Mouse (Mus musculus) neural tube, embryonic 13.5 days (tissue): ENCODE measurements around the gene Cct5. TPM values are rescaled to one million over a fixed set of nuclear protein-coding genes. Genes with fewer than 3 reads are reported as not detected.
A peak's percentile ranks its signal among the peaks of the same experiment; 100 is the strongest.

Source experiments
- ATAC-seq: fragments of 200-750 bp; cut with Nextera tagmentation; 2 replicates; pipeline ENCODE4 v1.8.0; 2017; ENCODE audit warnings: low read depth, mild to moderate bottlenecking, moderate TSS enrichment, moderate library complexity
- H3K27ac ChIP-seq: fragments of 300-500 bp; sonication (generic); replicated peaks from 2 replicates; pipeline ENCODE4 v1.5.1; 2015; ENCODE audit warnings: moderate library complexity, mild to moderate bottlenecking, inconsistent platforms
- H3K27me3 ChIP-seq: fragments of 300-500 bp; sonication (generic); 2 replicates; pipeline ENCODE4 v1.6.1; 2015; ENCODE audit warnings: mild to moderate bottlenecking, inconsistent platforms
- H3K36me3 ChIP-seq: fragments of 300-500 bp; sonication (generic); 2 replicates; pipeline ENCODE4 v1.6.1; 2015; ENCODE audit warnings: mild to moderate bottlenecking, inconsistent platforms
- H3K4me1 ChIP-seq: fragments of 300-500 bp; sonication (generic); replicated peaks from 2 replicates; pipeline ENCODE4 v1.6.1; 2015; ENCODE audit warnings: inconsistent platforms
- H3K4me2 ChIP-seq: fragments of 300-500 bp; sonication (generic); 2 replicates; pipeline ENCODE4 v1.6.1; 2015; ENCODE audit warnings: inconsistent platforms, mild to moderate bottlenecking, moderate library complexity
- H3K4me3 ChIP-seq: fragments of 300-500 bp; sonication (generic); 2 replicates; pipeline ENCODE4 v1.5.1; 2015; ENCODE audit warnings: mild to moderate bottlenecking, inconsistent platforms
- H3K9ac ChIP-seq: fragments of 300-500 bp; sonication (generic); 2 replicates; pipeline ENCODE4 v1.6.1; 2015; ENCODE audit warnings: moderate library complexity, mild to moderate bottlenecking, inconsistent platforms
- H3K9me3 ChIP-seq: fragments of 300-500 bp; sonication (generic); 2 replicates; pipeline ENCODE4 v1.6.1; 2016; ENCODE audit warnings: inconsistent platforms
- WGBS: fragments of 180-500 bp; shearing (Covaris S2); methylation state at CpG from one replicate; pipeline ENCODE4 v1.1.7; 2015; 5-methylcytosine and 5-hydroxymethylcytosine counted together
- polyA plus RNA-seq: library from polyadenylated mRNA; unstranded; fragments of >200 nt; fragmentation: Nextera tagmentation; extraction: Ambion mirVana; gene quantifications from 2 replicates; pipeline ENCODE4 v1.2.1, GENCODE M21; 2015

Cct5 gene
- polyA plus RNA-seq: 542 and 545 TPM in 2 replicates

- Histone ChIP-seq H3K27ac (peak within 1 kb of the TSS; percentile 95), H3K4me3 (peak within 1 kb of the TSS; percentile 97), H3K36me3 (peaks cover 11% of the 10 kb centered on the region), H3K9me3 (no peaks in the 10 kb centered on the region), H3K9ac (peak within 1 kb of the TSS; percentile 95), H3K4me2 (peak within 1 kb of the TSS; percentile 99), H3K4me1 (peaks cover 32% of the 10 kb centered on the region), H3K27me3 (no peaks in the 10 kb centered on the region)
- WGBS: under 1% methylated on average over 63 of the region's 63 CpGs
- peak; percentile 93 for ATAC-seq
Measured at GRCm38 (mm10) chr15:31601646-31602374, at the start of gene Cct5, which contains the start of gene Fam173b. TSS of gene Cct5 (minus strand) at chr15:31601804. TSS of gene Fam173b (plus strand) at chr15:31601852.

DNA sequence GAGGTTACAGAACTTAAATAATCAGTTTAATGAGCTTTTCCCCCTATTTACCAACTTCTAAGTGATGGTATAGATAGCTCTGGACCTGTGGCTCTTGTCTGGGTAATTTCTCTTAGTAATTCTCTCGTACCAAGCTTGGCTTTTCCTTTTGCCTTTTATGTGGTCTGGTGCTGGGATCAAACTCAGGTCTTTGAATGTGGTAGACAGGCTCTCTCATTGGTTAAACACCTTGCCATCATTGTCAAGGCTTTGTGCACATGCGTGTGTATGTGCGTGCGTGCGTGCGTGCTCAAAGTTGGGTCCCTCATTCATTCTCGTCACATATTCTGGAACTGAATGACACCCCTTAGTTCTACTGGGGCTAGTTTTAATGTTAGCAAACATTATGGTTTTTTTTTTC is 49.2 kb upstream of the Cct5 start:
- Histone ChIP-seq H3K9ac (no peak overlapping the region), H3K4me2 (no peak overlapping the region), H3K9me3 (no peaks in the 10 kb centered on the region), H3K27ac (no peak overlapping the region), H3K4me1 (no peaks in the 10 kb centered on the region), H3K27me3 (no peaks in the 10 kb centered on the region), H3K4me3 (no peak overlapping the region), H3K36me3 (no peaks in the 10 kb centered on the region)
- ATAC-seq: no peak
- 94% methylated on average over 7 of the region's 7 CpGs for WGBS

DNA sequence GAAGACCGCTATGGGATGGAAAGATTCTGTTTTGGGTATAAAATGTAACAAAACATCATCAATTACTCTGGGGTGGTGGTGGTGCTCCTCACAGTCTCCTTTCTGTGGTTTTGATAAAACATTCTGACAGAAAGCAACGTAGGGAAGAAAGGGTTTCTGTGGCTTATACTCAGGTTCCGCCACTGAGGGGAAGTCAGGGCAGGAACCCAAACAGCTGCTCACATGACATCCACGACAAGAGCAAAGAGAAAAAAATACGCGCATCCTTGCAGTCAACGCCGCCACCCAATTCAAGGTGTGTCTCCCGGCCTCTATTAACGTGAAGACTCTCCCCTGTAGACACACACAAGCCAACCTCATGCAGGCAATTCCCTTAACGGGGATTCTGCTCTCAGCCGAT is 48.1 kb upstream of the Cct5 start:
- Histone ChIP-seq H3K9me3 (no peaks in the 10 kb centered on the region), H3K4me3 (no peak overlapping the region), H3K4me1 (no peaks in the 10 kb centered on the region), H3K36me3 (no peaks in the 10 kb centered on the region), H3K27me3 (no peaks in the 10 kb centered on the region), H3K27ac (no peak overlapping the region), H3K9ac (no peak overlapping the region), H3K4me2 (no peak overlapping the region)
- ATAC-seq: no peak
- WGBS: 91% methylated on average over 12 of the region's 12 CpGs

- Histone ChIP-seq H3K36me3 (no peaks in the 10 kb centered on the region), H3K27ac (no peak overlapping the region), H3K27me3 (no peaks in the 10 kb centered on the region), H3K4me3 (no peak overlapping the region), H3K9ac (no peak overlapping the region), H3K4me2 (no peak overlapping the region), H3K4me1 (no peaks in the 10 kb centered on the region), H3K9me3 (no peaks in the 10 kb centered on the region)
- 81% methylated on average over 8 of the region's 8 CpGs for WGBS
- ATAC-seq: no peak
Measured at GRCm38 (mm10) chr15:31647851-31648569, 46.4 kb upstream of the Cct5 start.

DNA sequence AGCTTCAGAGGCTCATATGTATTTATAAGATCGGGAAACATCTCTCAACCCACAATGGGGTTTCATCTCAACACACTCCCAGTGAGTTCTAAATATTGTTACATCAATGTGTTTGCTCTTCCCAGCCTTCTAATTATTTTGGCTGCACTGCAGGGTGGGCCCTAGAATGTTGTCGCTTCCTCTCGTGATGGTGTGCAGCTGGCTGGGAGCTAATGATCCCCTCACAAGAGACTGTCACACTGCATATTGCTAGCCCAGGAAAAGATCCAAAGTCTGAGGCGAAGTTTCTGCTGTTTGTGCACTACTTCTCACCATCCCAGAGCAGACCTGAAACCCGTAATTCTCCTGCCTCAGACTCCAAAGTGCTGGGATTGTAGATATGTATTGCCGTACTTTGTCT is 45.6 kb upstream of the Cct5 start:
- H3K4me2 ChIP-seq: no peak overlapping the region
- ATAC-seq: no peak
- 84% methylated on average over 6 of the region's 6 CpGs for WGBS
- no peak overlapping the region for H3K27ac ChIP-seq
- no peaks in the 10 kb centered on the region for H3K27me3 ChIP-seq
- no peak overlapping the region for H3K9ac ChIP-seq
- no peaks in the 10 kb centered on the region for H3K36me3 ChIP-seq
- no peaks in the 10 kb centered on the region for H3K4me1 ChIP-seq
- H3K4me3 ChIP-seq: no peak overlapping the region
- no peaks in the 10 kb centered on the region for H3K9me3 ChIP-seq

GRCm38 (mm10) chr15:31636091-31636595 is 34.5 kb upstream of the Cct5 start:
- 91% methylated on average over 9 of the region's 9 CpGs for WGBS
- no peak overlapping the region for H3K4me2 ChIP-seq
- peaks cover 6% of the 10 kb centered on the region; the same call in 1 of the 2 replicates for H3K4me1 ChIP-seq
- no peak overlapping the region for H3K9ac ChIP-seq
- H3K4me3 ChIP-seq: no peak overlapping the region
- no peak overlapping the region for H3K27ac ChIP-seq
- 0 out of 2 replicates have a peak, but pooled peaks cover 5% of the 10 kb centered on the region for H3K9me3 ChIP-seq
- no peaks in the 10 kb centered on the region for H3K27me3 ChIP-seq
- no peaks in the 10 kb centered on the region for H3K36me3 ChIP-seq
- ATAC-seq: no peak

DNA sequence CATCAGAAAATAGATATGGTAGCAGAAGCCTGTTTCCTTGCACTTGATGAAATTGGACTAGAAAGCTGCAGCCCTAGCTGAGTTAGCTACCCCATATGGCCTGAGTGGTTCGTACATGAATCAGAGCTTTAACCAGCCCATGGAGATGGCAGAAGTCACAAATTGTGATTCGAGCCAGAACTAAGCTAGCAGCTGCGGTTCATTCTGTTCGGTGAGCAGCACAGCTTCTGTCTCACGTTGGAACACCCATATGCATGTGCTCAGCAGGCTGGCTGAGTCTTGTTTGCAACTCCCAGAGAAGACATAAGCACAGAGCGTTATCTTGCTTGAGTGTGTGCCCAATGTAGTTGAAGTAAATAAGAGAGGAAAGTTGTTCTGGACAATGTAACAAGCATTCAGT is 33.0 kb upstream of the Cct5 start:
- no peak overlapping the region for H3K27ac ChIP-seq
- no peak for ATAC-seq
- no peaks in the 10 kb centered on the region for H3K27me3 ChIP-seq
- no peak overlapping the region for H3K4me3 ChIP-seq
- 91% methylated on average over 6 of the region's 6 CpGs for WGBS
- H3K4me2 ChIP-seq: no peak overlapping the region
- 0 out of 2 replicates have a peak, but pooled peaks cover 5% of the 10 kb centered on the region for H3K9me3 ChIP-seq
- H3K9ac ChIP-seq: no peak overlapping the region
- H3K4me1 ChIP-seq: peaks cover 6% of the 10 kb centered on the region; the same call in 1 of the 2 replicates
- no peaks in the 10 kb centered on the region for H3K36me3 ChIP-seq

- no peak for ATAC-seq
- no peak overlapping the region for H3K9ac ChIP-seq
- no peaks in the 10 kb centered on the region for H3K36me3 ChIP-seq
- 0 out of 2 replicates have a peak overlapping the region, but pooled peaks have one; percentile 57 for H3K27ac ChIP-seq
- peaks cover 17% of the 10 kb centered on the region for H3K4me1 ChIP-seq
- 0 out of 2 replicates have a peak, but pooled peaks cover 5% of the 10 kb centered on the region for H3K9me3 ChIP-seq
- no peaks in the 10 kb centered on the region for H3K27me3 ChIP-seq
- no peak overlapping the region for H3K4me2 ChIP-seq
- H3K4me3 ChIP-seq: no peak overlapping the region
- 86% methylated on average over 4 of the region's 4 CpGs for WGBS
Measured at GRCm38 (mm10) chr15:31632478-31632877, 30.9 kb upstream of the Cct5 start.

- Histone ChIP-seq H3K9me3 (0 out of 2 replicates have a peak, but pooled peaks cover 5% of the 10 kb centered on the region), H3K4me3 (no peak overlapping the region), H3K4me1 (peaks cover 22% of the 10 kb centered on the region), H3K4me2 (no peak overlapping the region), H3K36me3 (no peaks in the 10 kb centered on the region), H3K9ac (no peak overlapping the region), H3K27ac (peak overlapping the region; percentile 57), H3K27me3 (no peaks in the 10 kb centered on the region)
- ATAC-seq: peak; percentile 66; the same call in 1 of the 2 replicates
- 63% methylated on average over 12 of the region's 12 CpGs for WGBS
Measured at GRCm38 (mm10) chr15:31631396-31631858, 29.8 kb upstream of the Cct5 start.

GRCm38 (mm10) chr15:31629556-31629955 is 28.0 kb upstream of the Cct5 start:
- 88% methylated on average over 3 of the region's 3 CpGs for WGBS
- no peak for ATAC-seq
- Histone ChIP-seq H3K4me3 (no peak overlapping the region), H3K36me3 (no peaks in the 10 kb centered on the region), H3K27ac (no peak overlapping the region), H3K9ac (no peak overlapping the region), H3K4me1 (peaks cover 22% of the 10 kb centered on the region), H3K4me2 (no peak overlapping the region), H3K27me3 (no peaks in the 10 kb centered on the region), H3K9me3 (0 out of 2 replicates have a peak, but pooled peaks cover 5% of the 10 kb centered on the region)

GRCm38 (mm10) chr15:31628180-31628579 is 26.6 kb upstream of the Cct5 start:
- 63% methylated on average over 10 of the region's 10 CpGs for WGBS
- H3K27me3 ChIP-seq: no peaks in the 10 kb centered on the region
- H3K4me2 ChIP-seq: no peak overlapping the region
- no peaks in the 10 kb centered on the region for H3K9me3 ChIP-seq
- H3K27ac ChIP-seq: 0 out of 2 replicates have a peak overlapping the region, but pooled peaks have one; percentile 49
- no peak overlapping the region for H3K9ac ChIP-seq
- no peak for ATAC-seq
- H3K36me3 ChIP-seq: peaks cover 9% of the 10 kb centered on the region
- H3K4me1 ChIP-seq: peaks cover 22% of the 10 kb centered on the region
- no peak overlapping the region for H3K4me3 ChIP-seq
